Mouse (Mus musculus) 3T3-L1 (cell line): ENCODE measurements at regions not wholly inside any gene's neighbourhood (a gene's known extent, or its start where the extent isn't known, plus 50 kb on each side); places are given as distances from the start of the nearest gene placed in this dataset.

Experiments
- DNase-seq: peaks from one replicate; pipeline ENCODE4 v3.0.0-alpha.2; 2015; ENCODE audit warnings: low read depth, low spot score

- DNase-seq: no peak
Observed at GRCm38 (mm10) chr12:110387056-110387455, 59.9 kb upstream of the Ppp2r5c start.

GRCm38 (mm10) chr12:110387567-110387966 lies 59.4 kb upstream of the Ppp2r5c start:
- DNase-seq: no peak

- no peak for DNase-seq
Observed at GRCm38 (mm10) chr12:110389439-110389838, 57.5 kb upstream of the Ppp2r5c start.

- DNase-seq: no peak
Observed at GRCm38 (mm10) chr12:110391464-110391863, 55.5 kb upstream of the Ppp2r5c start.

- no peak for DNase-seq
Observed at GRCm38 (mm10) chr12:110393555-110393954, 53.4 kb upstream of the Ppp2r5c start.
